Mouse (Mus musculus) heart, embryonic 13.5 days (tissue): ENCODE measurements around the gene Gzmn. TPM values are rescaled to one million over a fixed set of nuclear protein-coding genes. Genes with fewer than 3 reads are reported as not detected.
"Not testable (repeated sequence)": the region's sequence is repeated elsewhere in the genome, so short reads cannot be mapped to it uniquely, and the experiment has no call there.

Source experiments
- ATAC-seq: fragments of 200-750 bp; cut with Nextera tagmentation; 2 replicates; pipeline ENCODE4 v1.8.0; 2017; ENCODE audit warnings: moderate TSS enrichment; ENCODE audit not compliant: insufficient number of reproducible peaks, low FRiP score, low TSS enrichment; ENCODE audit errors: extremely low read depth
- H3K27ac ChIP-seq: fragments of 300-500 bp; sonication (generic); replicated peaks from 2 replicates; pipeline ENCODE4 v1.5.1; 2015; ENCODE audit warnings: moderate library complexity, mild to moderate bottlenecking, inconsistent platforms
- H3K27me3 ChIP-seq: fragments of 300-500 bp; sonication (generic); replicated peaks from 2 replicates; pipeline ENCODE4 v1.6.1; 2015; ENCODE audit warnings: mild to moderate bottlenecking, inconsistent platforms
- H3K36me3 ChIP-seq: fragments of 300-500 bp; sonication (generic); 2 replicates; pipeline ENCODE4 v1.6.1; 2015; ENCODE audit warnings: mild to moderate bottlenecking, inconsistent platforms
- H3K4me1 ChIP-seq: fragments of 300-500 bp; sonication (generic); 2 replicates; pipeline ENCODE4 v1.6.1; 2015; ENCODE audit warnings: inconsistent platforms
- H3K4me2 ChIP-seq: fragments of 300-500 bp; sonication (generic); 2 replicates; pipeline ENCODE4 v1.6.1; 2015; ENCODE audit warnings: inconsistent platforms, mild to moderate bottlenecking, moderate library complexity
- H3K4me3 ChIP-seq: fragments of 300-500 bp; sonication (generic); 2 replicates; pipeline ENCODE4 v1.5.1; 2015; ENCODE audit warnings: moderate library complexity, mild to moderate bottlenecking, inconsistent platforms
- H3K9ac ChIP-seq: fragments of 300-500 bp; sonication (generic); 2 replicates; pipeline ENCODE4 v1.6.1; 2015; ENCODE audit warnings: inconsistent platforms, mild to moderate bottlenecking, moderate library complexity
- H3K9me3 ChIP-seq: fragments of 300-500 bp; sonication (generic); 2 replicates; pipeline ENCODE4 v1.6.1; 2016; ENCODE audit warnings: inconsistent platforms
- WGBS: fragments of 180-500 bp; shearing (Covaris S2); methylation state at CpG from one replicate; pipeline ENCODE4 v1.1.7; 2015; ENCODE audit warnings: mixed read lengths; 5-methylcytosine and 5-hydroxymethylcytosine counted together
- polyA plus RNA-seq: library from polyadenylated mRNA; unstranded; fragments of >200 nt; fragmentation: Nextera tagmentation; extraction: Ambion mirVana; gene quantifications from 2 replicates; pipeline ENCODE4 v1.2.1, GENCODE M21; 2015

The Gzmn gene
- polyA plus RNA-seq, result not detected in 2 replicates

DNA sequence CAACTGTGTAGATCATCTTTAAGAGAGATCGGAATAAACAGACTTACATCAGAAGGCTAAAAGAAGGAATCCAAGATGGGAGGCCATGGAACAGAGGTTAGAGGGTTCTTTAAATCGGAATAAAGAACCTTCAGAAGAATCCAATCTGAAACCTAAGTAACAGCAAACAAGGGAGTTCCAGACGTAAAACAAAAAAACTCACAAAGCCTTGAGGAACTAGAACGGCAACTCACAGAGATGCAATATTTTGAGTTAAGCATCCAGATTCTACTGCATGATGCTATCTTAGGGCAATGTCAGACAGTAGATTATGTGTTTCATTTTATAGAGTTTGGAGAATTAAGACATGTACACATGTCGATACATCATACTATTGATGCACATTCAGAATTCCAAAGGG lies at the start of gene Gzmn:
Gzmn (minus strand) TSS at position 101 of the 400 bp plus-strand sequence.
- WGBS, result 82% methylated on average over 5 of the region's 5 CpGs
- no peaks in the 10 kb centered on the region for H3K4me1 ChIP-seq
- no peak within 1 kb of the TSS for H3K4me2 ChIP-seq
- no peaks in the 10 kb centered on the region for H3K36me3 ChIP-seq
- ATAC-seq, result no peak
- H3K27ac ChIP-seq, result no peak within 1 kb of the TSS
- H3K9me3 ChIP-seq, result no peaks in the 10 kb centered on the region
- H3K4me3 ChIP-seq, result no peak within 1 kb of the TSS
- no peaks in the 10 kb centered on the region for H3K27me3 ChIP-seq
- no peak within 1 kb of the TSS for H3K9ac ChIP-seq

DNA sequence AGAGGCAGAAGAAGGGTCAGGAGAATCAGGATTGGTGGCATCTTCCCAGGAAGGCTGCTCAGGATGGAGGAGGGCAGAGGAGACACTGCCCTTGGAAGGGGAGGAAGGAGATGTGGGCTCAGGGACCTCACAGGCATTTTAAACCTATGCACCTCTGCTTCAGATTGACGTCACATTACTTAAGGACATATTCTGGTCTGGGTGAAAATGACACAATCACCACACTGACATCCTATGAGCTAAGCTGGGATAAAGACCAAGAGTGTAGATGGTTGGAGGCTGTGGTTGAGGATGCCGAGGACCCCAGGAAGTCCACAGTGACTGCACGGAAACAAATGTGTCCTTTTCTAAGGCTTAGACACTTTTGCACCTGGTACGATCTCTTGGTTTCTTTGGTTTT lies 36.9 kb upstream of the Gzmn start, which contains the start of gene Gzmf:
Gzmf (minus strand) TSS at position 101 of the 400 bp plus-strand sequence.
- Histone ChIP-seq H3K9me3 (no peaks in the 10 kb centered on the region), H3K27ac (no peak within 1 kb of the TSS), H3K27me3 (no peaks in the 10 kb centered on the region), H3K4me1 (no peaks in the 10 kb centered on the region), H3K4me2 (no peak within 1 kb of the TSS), H3K9ac (no peak within 1 kb of the TSS), H3K4me3 (no peak within 1 kb of the TSS), H3K36me3 (no peaks in the 10 kb centered on the region)
- no peak for ATAC-seq
- WGBS, result 83% methylated on average over 4 of the region's 4 CpGs

DNA sequence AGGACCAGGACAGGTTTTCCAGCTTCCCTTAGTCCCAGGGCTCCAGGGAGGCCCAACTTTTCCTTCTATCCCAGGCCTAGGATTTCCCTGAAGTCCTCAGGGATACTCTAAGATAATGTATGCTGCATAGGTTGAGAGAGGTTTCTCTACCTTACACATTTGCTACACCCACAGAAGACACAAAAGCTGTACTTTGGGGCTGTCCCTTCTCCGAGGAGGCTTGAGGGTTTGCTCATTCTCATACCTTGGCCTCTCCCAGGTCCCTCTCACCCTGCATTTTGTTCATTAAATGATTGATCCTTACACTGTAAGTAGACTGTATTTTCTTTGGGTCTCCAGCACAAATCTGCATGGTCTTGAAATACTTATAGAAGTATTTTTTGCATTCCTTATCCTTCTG lies 31.2 kb upstream of the Gzmn start:
- ATAC-seq, result no peak
- WGBS, result 75% methylated on average over 1 of the region's 1 CpGs
- Histone ChIP-seq H3K27me3 (no peaks in the 10 kb centered on the region), H3K4me2 (no peak overlapping the region), H3K9ac (no peak overlapping the region), H3K27ac (no peak overlapping the region), H3K36me3 (no peaks in the 10 kb centered on the region), H3K4me1 (no peaks in the 10 kb centered on the region), H3K9me3 (no peaks in the 10 kb centered on the region), H3K4me3 (no peak overlapping the region)

DNA sequence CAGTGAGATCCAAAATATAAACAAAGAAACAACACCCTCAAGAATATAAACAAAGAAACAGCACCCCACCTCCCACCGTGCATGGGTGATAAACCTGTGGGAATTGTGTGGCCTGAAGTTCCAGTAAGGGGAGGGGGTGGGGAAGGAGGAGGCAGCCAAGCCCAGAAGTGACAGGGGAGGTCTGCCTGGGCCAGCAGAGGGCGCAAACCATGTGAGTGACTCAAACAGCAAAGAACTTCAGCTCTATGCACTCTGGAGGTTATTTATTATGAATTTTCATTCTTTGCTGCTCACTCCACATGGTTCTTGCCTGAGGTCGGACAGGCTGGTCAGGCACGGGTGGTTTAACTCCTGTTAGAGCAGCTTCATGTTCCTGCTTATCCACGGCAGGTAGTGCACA lies 30.6 kb upstream of the Gzmn start:
- H3K36me3 ChIP-seq, H3K27me3 ChIP-seq, H3K27ac ChIP-seq, ATAC-seq, H3K4me3 ChIP-seq, H3K4me2 ChIP-seq, H3K9me3 ChIP-seq, H3K4me1 ChIP-seq, H3K9ac ChIP-seq: not testable (repeated sequence)
- 32% methylated on average over 5 of the region's 5 CpGs for WGBS

DNA sequence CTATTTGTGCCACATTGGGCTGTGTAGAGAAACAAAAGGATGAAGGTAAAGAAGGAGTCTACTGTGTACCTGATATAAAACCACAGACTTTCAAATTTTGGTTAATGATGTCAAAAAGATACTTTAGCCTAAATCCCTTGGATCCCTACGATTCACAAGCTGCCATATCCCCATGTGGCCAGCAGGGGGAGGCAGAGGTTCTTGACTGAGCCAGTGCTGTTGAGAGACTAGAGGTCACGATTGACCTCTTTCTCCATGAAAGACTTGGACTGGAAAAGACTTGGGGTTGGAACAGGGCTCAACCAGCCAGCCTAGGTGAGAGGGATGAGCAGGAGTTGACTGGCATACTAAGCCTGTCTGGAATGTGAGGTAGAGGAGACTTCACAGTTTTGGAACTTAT lies 29.6 kb upstream of the Gzmn start:
- no peaks in the 10 kb centered on the region for H3K27me3 ChIP-seq
- H3K4me3 ChIP-seq, result no peak overlapping the region
- H3K9me3 ChIP-seq, result no peaks in the 10 kb centered on the region
- H3K4me2 ChIP-seq, result no peak overlapping the region
- no peaks in the 10 kb centered on the region for H3K36me3 ChIP-seq
- no peaks in the 10 kb centered on the region for H3K4me1 ChIP-seq
- 13% methylated on average over 2 of the region's 2 CpGs for WGBS
- no peak overlapping the region for H3K27ac ChIP-seq
- no peak overlapping the region for H3K9ac ChIP-seq
- ATAC-seq, result no peak

DNA sequence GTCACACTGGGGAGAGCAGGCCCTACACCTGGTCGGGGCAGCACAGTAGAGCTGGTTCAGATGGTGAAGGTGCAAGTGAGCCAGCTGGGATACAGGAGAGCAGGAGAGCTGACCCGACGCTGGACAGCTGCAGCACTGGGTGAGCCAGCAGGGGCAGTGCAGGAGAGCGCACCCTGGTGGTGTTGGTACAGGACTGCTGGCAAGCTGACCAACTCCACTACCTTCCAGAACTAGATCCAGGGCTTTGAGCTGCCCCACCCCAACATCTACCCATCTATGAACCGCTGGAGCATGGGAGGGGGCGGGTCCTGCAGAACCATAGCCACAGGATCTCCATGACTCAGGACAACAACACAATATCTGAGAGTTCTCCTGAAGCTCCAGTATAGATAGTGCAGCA lies 12.5 kb upstream of the Gzmn start:
- Histone ChIP-seq H3K4me2 (no peak overlapping the region), H3K4me3 (no peak overlapping the region), H3K4me1 (no peaks in the 10 kb centered on the region), H3K27me3 (no peaks in the 10 kb centered on the region), H3K9ac (no peak overlapping the region), H3K27ac (no peak overlapping the region), H3K9me3 (no peaks in the 10 kb centered on the region), H3K36me3 (no peaks in the 10 kb centered on the region)
- ATAC-seq, result no peak
- 52% methylated on average over 6 of the region's 6 CpGs for WGBS

DNA sequence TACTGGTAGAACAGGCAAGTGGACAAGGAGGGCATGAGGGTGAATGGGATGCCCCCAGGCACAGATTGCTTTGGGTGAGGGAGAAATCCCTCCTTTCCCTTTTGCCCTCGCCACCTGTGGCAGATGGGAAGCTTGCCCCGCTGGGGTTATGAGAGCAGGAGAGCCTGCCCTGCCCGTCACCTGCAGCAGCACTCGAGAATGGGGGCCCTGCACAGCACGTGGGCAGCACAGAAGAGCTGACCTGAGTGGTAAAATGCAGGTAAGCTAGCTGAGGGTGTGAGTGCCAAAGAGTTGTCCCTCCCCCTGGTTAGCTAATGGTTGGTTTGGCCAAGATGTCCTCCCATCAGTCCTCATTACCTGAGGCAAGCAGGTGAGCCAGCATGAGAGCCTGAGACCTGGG lies 12.1 kb upstream of the Gzmn start:
- H3K27me3 ChIP-seq, result no peaks in the 10 kb centered on the region
- 72% methylated on average over 5 of the region's 5 CpGs for WGBS

DNA sequence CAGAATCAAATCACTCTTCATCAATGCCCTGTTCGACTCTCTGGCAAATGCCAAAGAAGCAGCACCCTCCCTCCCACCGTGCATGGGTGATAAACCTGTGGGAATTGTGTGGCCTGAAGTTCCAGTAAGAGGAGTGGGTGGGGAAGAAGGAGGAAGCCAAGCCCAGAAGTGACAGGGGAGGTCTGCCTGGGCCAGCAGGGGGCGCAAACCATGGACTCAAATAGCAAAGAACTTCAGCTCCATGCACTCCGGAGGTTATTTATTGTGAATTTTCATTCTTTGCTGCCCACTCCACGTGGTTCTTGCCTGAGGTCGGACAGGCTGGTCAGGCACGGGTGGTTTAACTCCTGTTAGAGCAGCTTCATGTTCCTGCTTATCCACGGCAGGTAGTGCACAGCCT lies 3.3 kb upstream of the Gzmn start:
- not testable (repeated sequence) for H3K27me3 ChIP-seq, H3K4me3 ChIP-seq, H3K36me3 ChIP-seq, H3K9me3 ChIP-seq, H3K4me2 ChIP-seq, H3K9ac ChIP-seq, H3K4me1 ChIP-seq, ATAC-seq, H3K27ac ChIP-seq
- 25% methylated on average over 8 of the region's 8 CpGs for WGBS

More for the DNA sequence above, 12.1 kb upstream of the Gzmn start:
- Histone ChIP-seq H3K36me3 (no peaks in the 10 kb centered on the region), H3K4me1 (no peaks in the 10 kb centered on the region), H3K27ac (no peak overlapping the region), H3K4me2 (no peak overlapping the region), H3K4me3 (no peak overlapping the region), H3K9ac (no peak overlapping the region), H3K9me3 (no peaks in the 10 kb centered on the region)
- no peak for ATAC-seq

DNA sequence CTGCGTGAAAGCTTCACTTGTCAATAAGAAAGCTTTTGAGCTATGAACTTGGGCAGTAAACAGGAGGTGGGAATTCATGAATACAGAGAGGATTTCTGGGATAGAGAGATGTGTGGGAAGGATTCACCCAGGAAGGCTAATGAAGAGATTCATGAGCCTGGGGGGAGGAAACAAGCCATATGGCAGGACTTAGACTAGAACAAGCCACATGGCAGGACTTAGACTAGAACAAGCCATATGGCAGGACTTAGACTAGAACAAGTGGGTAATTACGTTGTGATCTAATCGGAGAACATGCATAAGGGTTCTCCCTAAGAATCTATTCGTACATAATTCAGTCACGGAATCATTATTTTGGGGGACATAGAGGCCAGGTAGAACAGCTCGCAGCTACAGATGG lies 1.0 kb downstream of the Gzmn start:
- no peaks in the 10 kb centered on the region for H3K36me3 ChIP-seq
- no peaks in the 10 kb centered on the region for H3K9me3 ChIP-seq
- H3K4me1 ChIP-seq, result no peaks in the 10 kb centered on the region
- no peak for ATAC-seq
- WGBS, result 92% methylated on average over 6 of the region's 6 CpGs
- no peak overlapping the region for H3K4me2 ChIP-seq
- H3K27ac ChIP-seq, result no peak overlapping the region
- H3K4me3 ChIP-seq, result no peak overlapping the region
- H3K9ac ChIP-seq, result no peak overlapping the region
- H3K27me3 ChIP-seq, result no peaks in the 10 kb centered on the region

DNA sequence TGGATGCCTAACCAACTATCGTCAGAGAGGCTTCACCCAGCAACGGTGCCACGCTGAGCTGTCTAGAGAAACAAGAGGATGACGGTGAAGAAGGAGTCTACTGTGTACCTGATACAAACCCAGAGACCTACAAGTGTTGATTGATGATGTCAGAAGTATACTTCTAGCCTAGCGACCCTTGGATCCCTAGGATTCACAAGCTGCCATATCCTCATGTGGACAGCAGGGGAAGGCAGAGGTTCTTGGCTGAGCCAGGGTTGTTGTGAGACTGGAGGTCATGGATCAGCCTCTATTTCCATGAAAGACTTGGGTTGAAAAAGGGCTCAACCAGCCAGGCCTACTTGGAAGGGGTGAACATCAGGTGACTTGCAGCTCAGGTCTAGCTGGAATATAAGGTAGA lies 1.7 kb downstream of the Gzmn start:
- Histone ChIP-seq H3K4me1 (no peaks in the 10 kb centered on the region), H3K27me3 (no peaks in the 10 kb centered on the region), H3K4me3 (no peak overlapping the region), H3K9me3 (no peaks in the 10 kb centered on the region), H3K27ac (no peak overlapping the region), H3K9ac (no peak overlapping the region), H3K36me3 (no peaks in the 10 kb centered on the region), H3K4me2 (no peak overlapping the region)
- no peak for ATAC-seq
- 84% methylated on average over 5 of the region's 5 CpGs for WGBS

DNA sequence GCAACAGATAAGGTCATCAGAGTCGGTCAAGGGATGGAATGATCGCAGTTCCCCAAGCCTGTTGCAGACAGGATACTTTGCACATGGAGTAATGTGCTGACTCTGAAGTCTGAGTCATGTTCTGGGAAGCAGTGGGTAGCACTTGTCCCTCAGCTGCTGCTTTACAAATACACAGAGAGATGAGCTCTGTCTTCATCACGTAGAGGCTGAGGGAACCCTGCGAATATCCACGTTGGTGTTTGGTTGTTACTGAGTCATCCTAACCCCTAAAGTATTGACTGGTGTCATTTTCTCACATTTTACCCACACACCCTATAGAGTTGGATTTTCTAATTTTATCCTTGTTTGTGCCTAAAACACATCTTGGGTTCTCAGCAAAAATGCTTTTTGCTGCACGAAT lies 6.4 kb downstream of the Gzmn start:
- H3K9me3 ChIP-seq, result no peaks in the 10 kb centered on the region
- H3K27me3 ChIP-seq, result no peaks in the 10 kb centered on the region
- H3K27ac ChIP-seq, result no peak overlapping the region
- no peak for ATAC-seq
- 65% methylated on average over 6 of the region's 6 CpGs for WGBS
- H3K9ac ChIP-seq, result no peak overlapping the region
- no peak overlapping the region for H3K4me3 ChIP-seq
- no peaks in the 10 kb centered on the region for H3K4me1 ChIP-seq
- H3K4me2 ChIP-seq, result no peak overlapping the region
- no peaks in the 10 kb centered on the region for H3K36me3 ChIP-seq

DNA sequence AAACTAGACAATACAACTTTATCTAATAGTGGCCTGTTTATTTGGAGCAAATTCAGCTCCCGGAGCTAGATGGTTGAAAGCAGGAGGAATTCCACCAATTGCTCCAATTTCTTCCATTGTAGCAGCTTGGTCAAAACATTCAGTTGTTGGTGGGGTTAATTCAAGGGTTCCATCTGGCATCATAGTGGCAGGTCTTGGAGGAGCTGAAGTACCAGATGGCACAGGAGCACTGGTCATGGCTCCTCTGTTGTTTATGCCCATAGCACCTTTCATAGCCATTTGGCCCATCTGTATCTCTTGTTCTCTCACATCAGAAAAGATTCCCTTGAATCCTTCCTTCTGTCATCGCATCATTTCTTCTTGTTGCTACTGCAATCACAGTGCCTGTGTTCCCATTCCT lies 12.3 kb downstream of the Gzmn start:
- Histone ChIP-seq H3K36me3 (no peaks in the 10 kb centered on the region), H3K27ac (no peak overlapping the region), H3K4me1 (no peaks in the 10 kb centered on the region), H3K9me3 (no peaks in the 10 kb centered on the region), H3K4me2 (no peak overlapping the region), H3K9ac (no peak overlapping the region), H3K27me3 (no peaks in the 10 kb centered on the region), H3K4me3 (no peak overlapping the region)
- ATAC-seq, result no peak
- WGBS, result 69% methylated on average over 2 of the region's 2 CpGs

DNA sequence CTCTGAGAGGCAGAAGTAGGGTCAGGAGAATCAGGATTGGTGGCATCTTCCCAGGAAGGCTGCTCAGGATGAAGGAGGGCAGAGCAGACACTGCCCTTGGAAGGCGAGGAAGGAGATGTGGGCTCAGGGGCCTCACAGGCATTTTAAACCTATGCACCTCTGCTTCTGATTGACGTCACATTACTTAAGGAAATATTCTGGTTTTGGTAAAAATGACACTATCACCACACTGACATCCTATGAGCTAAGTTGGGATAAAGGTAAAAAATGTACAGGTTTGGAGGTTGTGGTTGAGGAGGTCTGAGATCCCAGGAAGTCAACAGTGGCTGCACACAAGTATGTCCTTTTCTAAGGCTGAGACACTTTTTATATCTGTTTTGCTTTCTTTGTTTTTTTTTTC lies 14.9 kb downstream of the Gzmn start, which contains the start of gene Gzmg:
Gzmg (minus strand) TSS at position 101 of the 400 bp plus-strand sequence.
- not testable (repeated sequence) for H3K9me3 ChIP-seq, H3K4me3 ChIP-seq, H3K4me2 ChIP-seq, H3K27ac ChIP-seq, ATAC-seq, H3K9ac ChIP-seq, H3K4me1 ChIP-seq, H3K27me3 ChIP-seq, H3K36me3 ChIP-seq
- WGBS, result 70% methylated on average over 2 of the region's 2 CpGs
